Mouse (Mus musculus): ENCODE measurements around the gene Tmc1. TPM values are rescaled to one million over a fixed set of nuclear protein-coding genes. Genes with fewer than 3 reads are reported as not detected.

The Tmc1 gene
- total and polyA plus RNA-seq, 2 experiments from 2014 or later: 0.13 to 0.42 TPM

DNA sequence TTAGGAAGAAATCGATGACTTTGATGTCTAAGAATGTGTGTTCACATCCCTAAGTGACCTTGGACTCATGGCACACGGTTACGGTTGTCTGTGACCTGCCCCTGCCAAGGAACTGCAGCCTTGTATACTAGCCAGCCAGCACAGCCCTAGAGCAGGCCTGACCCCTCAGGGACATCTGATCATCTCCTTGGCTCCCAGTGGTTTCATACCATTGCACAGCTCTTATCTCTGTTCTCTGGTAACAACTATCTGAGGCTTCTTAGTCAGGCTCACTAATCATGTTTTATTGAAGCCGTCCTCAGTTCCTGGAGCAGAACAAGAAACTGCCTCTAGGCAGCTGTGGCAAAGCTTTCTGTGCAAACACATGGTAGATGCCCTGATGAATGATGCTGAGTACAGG lies 92.2 kb downstream of the Tmc1 start:
- no peak for DNase-seq (ENCODE audit: low spot score)
- Histone ChIP-seq H3K9ac (replicated peaks; ENCODE audit: low read length) (no peak overlapping the region), H3K27ac (no peak overlapping the region), H3K4me1 (ENCODE audit: insufficient read depth, low read length) (no peaks in the 10 kb centered on the region), H3K4me2 (ENCODE audit: low read depth, low read length) (no peak overlapping the region), H3K36me3 (ENCODE audit: insufficient read depth, low read length) (no peaks in the 10 kb centered on the region), H3K9me3 (ENCODE audit: low read length) (no peaks in the 10 kb centered on the region), H3K27me3 (ENCODE audit: insufficient read depth, low read length) (no peaks in the 10 kb centered on the region), H3K4me3 (ENCODE audit: low read length) (no peak overlapping the region)
- TF ChIP-seq CTCF (IDR thresholded peaks at IDR 0.05; ENCODE audit: low read depth): no peak
- no peak for ATAC-seq
- WGBS: 86% methylated on average over 4 of the region's 4 CpGs

DNA sequence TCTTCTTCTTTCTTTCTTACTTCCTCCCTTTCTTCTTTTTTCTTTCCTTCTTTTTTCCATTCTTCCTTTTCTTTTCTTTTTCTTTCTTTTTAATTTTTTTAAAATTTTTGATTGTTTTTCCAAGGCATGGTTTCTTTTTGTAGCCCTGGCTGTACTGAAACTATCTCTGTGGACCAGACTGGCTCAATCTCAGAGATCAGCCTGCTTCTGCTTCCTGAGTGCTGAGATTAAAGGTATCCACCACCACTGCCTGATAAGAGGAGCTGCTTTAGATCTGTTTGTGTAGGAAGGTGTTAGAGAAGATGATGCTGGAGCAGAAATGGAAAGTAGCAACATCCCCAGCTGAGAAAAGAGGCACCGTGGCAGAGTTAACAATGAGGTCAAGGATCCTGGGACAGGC lies 93.7 kb downstream of the Tmc1 start:
- no peak for TF ChIP-seq CTCF (IDR thresholded peaks at IDR 0.05; ENCODE audit: low read depth)
- Histone ChIP-seq H3K4me3 (ENCODE audit: low read length) (no peak overlapping the region), H3K4me1 (ENCODE audit: insufficient read depth, low read length) (no peaks in the 10 kb centered on the region), H3K9me3 (ENCODE audit: low read length) (no peaks in the 10 kb centered on the region), H3K27me3 (ENCODE audit: insufficient read depth, low read length) (no peaks in the 10 kb centered on the region), H3K9ac (replicated peaks; ENCODE audit: low read length) (no peak overlapping the region), H3K27ac (no peak overlapping the region), H3K36me3 (ENCODE audit: insufficient read depth, low read length) (no peaks in the 10 kb centered on the region), H3K4me2 (ENCODE audit: low read depth, low read length) (no peak overlapping the region)
- DNase-seq (ENCODE audit: low spot score): no peak
- no peak for ATAC-seq
- 78% methylated on average over 1 of the region's 1 CpGs for WGBS

DNA sequence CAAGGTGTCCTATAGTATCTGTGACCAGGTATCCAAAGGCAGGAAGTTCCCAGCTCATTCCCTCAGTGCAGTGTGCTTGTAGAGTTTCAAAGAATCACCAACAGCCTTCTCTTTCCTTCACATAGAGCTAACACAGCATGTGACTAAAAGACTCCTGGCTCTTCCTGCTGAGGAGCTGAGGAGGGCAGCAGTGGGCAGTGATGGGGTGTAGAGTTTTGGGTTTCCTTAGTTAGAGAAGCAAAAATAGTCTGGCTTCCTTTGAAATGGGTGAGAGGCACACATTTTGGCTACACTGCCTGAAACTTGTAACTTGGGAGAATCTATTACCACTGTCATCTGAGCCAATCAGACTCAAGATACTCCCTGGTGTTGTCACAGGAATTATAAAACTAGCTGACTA lies 96.2 kb downstream of the Tmc1 start:
- Histone ChIP-seq H3K4me3 (ENCODE audit: low read length) (no peak overlapping the region), H3K27me3 (ENCODE audit: insufficient read depth, low read length) (no peaks in the 10 kb centered on the region), H3K9me3 (ENCODE audit: low read length) (no peaks in the 10 kb centered on the region), H3K4me1 (ENCODE audit: insufficient read depth, low read length) (no peaks in the 10 kb centered on the region), H3K9ac (replicated peaks; ENCODE audit: low read length) (no peak overlapping the region), H3K27ac (no peak overlapping the region), H3K36me3 (ENCODE audit: insufficient read depth, low read length) (no peaks in the 10 kb centered on the region), H3K4me2 (ENCODE audit: low read depth, low read length) (no peak overlapping the region)
- no peak for ATAC-seq
- no peak for TF ChIP-seq CTCF (IDR thresholded peaks at IDR 0.05; ENCODE audit: low read depth)
- DNase-seq (ENCODE audit: low spot score): no peak

DNA sequence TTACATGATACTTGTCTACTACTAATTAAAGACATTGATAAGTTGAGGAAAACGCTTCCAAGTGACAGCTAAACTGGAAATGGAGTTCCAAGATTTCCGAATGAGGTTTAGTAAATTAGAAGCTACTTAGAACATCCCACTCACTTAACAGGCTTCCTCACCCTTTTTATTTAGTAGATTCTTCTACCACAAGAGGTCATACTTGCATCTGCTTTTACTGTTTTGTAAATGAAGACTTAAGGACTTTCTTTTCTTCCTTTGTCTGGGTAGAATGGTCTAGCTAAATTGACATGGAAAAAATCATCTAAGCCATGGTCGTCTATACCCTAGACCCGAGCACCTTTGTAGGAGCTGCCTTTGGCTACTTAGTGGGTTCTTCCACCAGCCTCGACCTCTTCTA lies 105.1 kb downstream of the Tmc1 start:
- peak; percentile 55 for TF ChIP-seq CTCF (IDR thresholded peaks at IDR 0.05; ENCODE audit: low read depth)
- Histone ChIP-seq H3K9me3 (ENCODE audit: low read length) (no peaks in the 10 kb centered on the region), H3K27me3 (ENCODE audit: insufficient read depth, low read length) (no peaks in the 10 kb centered on the region), H3K4me1 (ENCODE audit: insufficient read depth, low read length) (no peaks in the 10 kb centered on the region), H3K36me3 (ENCODE audit: insufficient read depth, low read length) (no peaks in the 10 kb centered on the region), H3K4me2 (ENCODE audit: low read depth, low read length) (no peak overlapping the region), H3K4me3 (ENCODE audit: low read length) (no peak overlapping the region), H3K9ac (replicated peaks; ENCODE audit: low read length) (no peak overlapping the region), H3K27ac (no peak overlapping the region)
- WGBS: 68% methylated on average over 5 of the region's 5 CpGs
- ATAC-seq (0 out of 2 replicates have a peak, but pooled peaks have one; percentile 7), DNase-seq (ENCODE audit: low spot score) (peak; percentile 48)

DNA sequence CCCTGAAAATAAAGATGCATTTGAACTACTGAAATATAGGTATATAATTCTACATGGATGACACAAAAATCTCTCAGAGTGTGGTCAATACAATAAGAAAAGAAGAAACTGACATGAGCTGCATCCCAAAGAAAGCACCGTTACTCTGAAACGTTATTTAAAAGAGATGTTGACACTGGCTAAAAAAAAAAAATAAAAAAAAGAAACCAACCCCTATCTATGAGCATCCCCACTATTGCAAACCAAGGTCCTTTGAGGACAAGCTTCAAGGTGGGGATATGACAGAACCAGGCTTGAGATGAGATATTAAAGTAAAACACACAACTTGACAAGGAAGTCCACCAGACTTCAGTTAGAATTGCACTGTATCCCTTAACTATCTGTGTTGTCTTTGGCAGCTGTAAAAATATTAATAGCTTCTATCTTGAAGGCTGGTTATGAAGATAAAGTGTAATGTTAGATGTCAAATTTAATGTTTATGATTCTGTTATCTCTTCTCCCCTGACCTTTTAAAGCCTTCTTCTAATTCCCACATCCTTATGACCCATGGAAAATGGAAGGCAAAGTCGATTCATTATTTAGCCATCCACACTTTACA lies 106.4 kb downstream of the Tmc1 start:
- Histone ChIP-seq H3K9ac (replicated peaks; ENCODE audit: low read length) (no peak overlapping the region), H3K4me2 (ENCODE audit: low read depth, low read length) (no peak overlapping the region), H3K36me3 (ENCODE audit: insufficient read depth, low read length) (no peaks in the 10 kb centered on the region), H3K4me1 (ENCODE audit: insufficient read depth, low read length) (no peaks in the 10 kb centered on the region), H3K4me3 (ENCODE audit: low read length) (no peak overlapping the region), H3K27me3 (ENCODE audit: insufficient read depth, low read length) (no peaks in the 10 kb centered on the region), H3K27ac (no peak overlapping the region), H3K9me3 (ENCODE audit: low read length) (no peaks in the 10 kb centered on the region)
- 76% methylated on average over 3 of the region's 3 CpGs for WGBS
- DNase-seq (ENCODE audit: low spot score): no peak
- ATAC-seq: no peak
- TF ChIP-seq CTCF (IDR thresholded peaks at IDR 0.05; ENCODE audit: low read depth): no peak

DNA sequence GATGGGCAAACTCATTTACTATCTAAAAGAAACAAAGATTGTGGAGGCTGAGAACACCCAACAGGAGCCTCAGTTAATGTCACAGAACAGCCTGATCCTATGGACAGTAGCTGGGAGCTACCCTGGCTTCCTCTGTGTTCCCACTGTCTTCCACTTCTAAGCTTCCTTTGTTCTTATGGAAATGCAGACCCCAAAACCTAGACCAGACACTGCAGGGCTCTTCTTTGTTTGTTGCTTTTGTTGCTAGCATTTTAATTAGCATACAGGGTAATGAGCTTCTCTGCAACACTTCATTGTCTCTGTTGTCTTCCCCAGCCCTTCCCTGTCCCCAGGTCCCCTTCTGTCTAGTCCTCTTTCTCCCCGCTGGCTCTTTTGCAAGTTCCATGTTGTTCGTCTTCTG lies 116.6 kb downstream of the Tmc1 start:
- WGBS: 54% methylated on average over 2 of the region's 2 CpGs
- no peak overlapping the region for H3K4me2 ChIP-seq (ENCODE audit: low read depth, low read length)
- no peak overlapping the region for H3K9ac ChIP-seq (replicated peaks; ENCODE audit: low read length)
- H3K27ac ChIP-seq: no peak overlapping the region
- H3K4me3 ChIP-seq (ENCODE audit: low read length): no peak overlapping the region
- DNase-seq (ENCODE audit: low spot score) (no peak), ATAC-seq (no peak)
- H3K36me3 ChIP-seq (ENCODE audit: insufficient read depth, low read length): no peaks in the 10 kb centered on the region
- H3K27me3 ChIP-seq (ENCODE audit: insufficient read depth, low read length): no peaks in the 10 kb centered on the region
- H3K4me1 ChIP-seq (ENCODE audit: insufficient read depth, low read length): no peaks in the 10 kb centered on the region
- no peak for TF ChIP-seq CTCF (IDR thresholded peaks at IDR 0.05; ENCODE audit: low read depth)
- no peaks in the 10 kb centered on the region for H3K9me3 ChIP-seq (ENCODE audit: low read length)

DNA sequence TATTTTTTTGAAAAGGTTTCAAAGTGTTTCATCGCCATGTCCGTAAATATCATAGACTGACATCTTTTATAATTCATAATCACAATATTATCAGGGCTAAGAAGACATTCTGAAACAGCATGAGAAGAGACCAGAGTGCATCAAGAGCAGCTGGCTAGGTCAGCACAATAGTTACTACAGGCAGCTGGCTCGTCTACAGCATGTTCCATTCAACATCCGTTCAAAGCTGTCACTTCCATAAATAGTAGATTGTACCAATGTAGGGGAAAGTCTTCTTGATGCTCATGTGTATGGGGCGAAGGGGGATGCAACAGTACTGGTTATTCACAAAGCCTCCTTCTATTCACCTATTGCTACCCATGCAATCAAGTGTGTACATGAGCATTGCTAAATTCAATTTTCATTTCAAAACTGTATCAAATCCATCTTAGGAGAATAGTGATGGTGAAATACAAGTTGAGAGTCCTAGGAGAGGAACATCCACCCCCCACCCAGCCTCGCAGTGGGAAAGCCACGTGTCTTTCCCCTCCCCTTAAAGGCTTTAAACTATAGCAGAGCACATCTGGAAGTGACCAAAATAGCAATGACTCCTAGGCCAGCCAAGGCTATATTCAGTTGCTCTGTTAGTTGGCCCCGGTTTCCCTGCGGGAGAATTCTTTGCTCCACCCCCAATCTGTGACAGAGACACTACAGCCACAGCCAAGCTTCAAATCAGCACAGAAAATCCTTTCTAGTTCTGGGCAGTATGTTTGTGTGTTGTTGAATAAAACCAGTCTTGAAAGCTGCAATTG lies 117.8 kb downstream of the Tmc1 start:
- Histone ChIP-seq H3K9ac (replicated peaks; ENCODE audit: low read length) (no peak overlapping the region), H3K4me1 (ENCODE audit: insufficient read depth, low read length) (no peaks in the 10 kb centered on the region), H3K27ac (no peak overlapping the region), H3K27me3 (ENCODE audit: insufficient read depth, low read length) (no peaks in the 10 kb centered on the region), H3K36me3 (ENCODE audit: insufficient read depth, low read length) (no peaks in the 10 kb centered on the region), H3K4me3 (ENCODE audit: low read length) (no peak overlapping the region), H3K9me3 (ENCODE audit: low read length) (no peaks in the 10 kb centered on the region), H3K4me2 (ENCODE audit: low read depth, low read length) (no peak overlapping the region)
- 60% methylated on average over 9 of the region's 9 CpGs for WGBS
- no peak for DNase-seq (ENCODE audit: low spot score)
- no peak for TF ChIP-seq CTCF (IDR thresholded peaks at IDR 0.05; ENCODE audit: low read depth)
- no peak for ATAC-seq
